Mouse (Mus musculus) cerebellum, adult 2 months (tissue): ENCODE results near the gene Rbms2.

Experiments
- CTCF ChIP-seq: fragments of 200-500 bp; IDR thresholded peaks from 2 replicates; pipeline ENCODE4 v1.5.1; 2011; ENCODE audit warnings: low read depth, mild to moderate bottlenecking, control low read depth, low read length, moderate library complexity, borderline replicate concordance; ENCODE audit not compliant: insufficient read depth
- POLR2A ChIP-seq: fragments of 200-500 bp; IDR thresholded peaks from 2 replicates; pipeline ENCODE4 v1.6.1; 2011; ENCODE audit warnings: low read length, control low read depth, borderline replicate concordance; ENCODE audit not compliant: insufficient read depth

DNA sequence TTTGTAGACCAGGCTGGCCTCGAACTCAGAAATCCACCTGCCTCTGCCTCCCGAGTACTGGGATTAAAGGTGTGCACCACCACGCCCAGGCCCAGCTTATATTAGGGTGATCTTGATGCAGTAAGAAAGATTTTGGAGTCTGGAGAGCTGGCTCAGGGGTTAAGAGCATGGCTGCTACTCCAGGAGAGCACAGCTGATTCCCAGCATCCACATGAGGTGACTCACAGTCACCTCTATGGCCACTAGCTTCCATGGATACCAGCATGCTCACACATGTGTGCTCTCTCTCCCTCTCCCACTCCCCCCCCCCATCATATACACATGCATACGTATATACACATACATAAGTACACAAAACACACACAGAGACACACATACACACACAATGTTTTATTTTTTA lies 2.8 kb downstream of the Rbms2 start:
- no peak for TF ChIP-seq POLR2A
- no peak for TF ChIP-seq CTCF
